Mouse (Mus musculus): Measurements from ENCODE around the gene Lrp2bp. TPM values are rescaled to one million over a fixed set of nuclear protein-coding genes. Genes with fewer than 3 reads are reported as not detected.

Lrp2bp gene
- total RNA-seq (2015): not detected in 2 replicates
- total RNA-seq (2017): not detected in 2 replicates

- no peak for ATAC-seq (replicated peaks; ENCODE audit: poor library complexity)
Measured at GRCm38 (mm10) chr8:45999138-45999783, at the start of gene Lrp2bp. Lrp2bp (plus strand) TSS chr8:45999303.

- no peak for ATAC-seq (replicated peaks; ENCODE audit: poor library complexity)
Measured at GRCm38 (mm10) chr8:45950622-45951021, 48.5 kb upstream of the Lrp2bp start.

- no peak for ATAC-seq (replicated peaks; ENCODE audit: poor library complexity)
Measured at GRCm38 (mm10) chr8:45970894-45971293, 28.2 kb upstream of the Lrp2bp start.

- no peak for ATAC-seq (replicated peaks; ENCODE audit: poor library complexity)
Measured at GRCm38 (mm10) chr8:45973988-45974505, 25.1 kb upstream of the Lrp2bp start.

GRCm38 (mm10) chr8:45975126-45975836 lies 23.8 kb upstream of the Lrp2bp start, which contains the start of the genes 1700029J07Rik and Ufsp2:
1700029J07Rik (minus strand) TSS chr8:45975252.
Ufsp2 (plus strand) TSS chr8:45975528.
- ATAC-seq (replicated peaks; ENCODE audit: poor library complexity): peak; percentile 94

- peak; percentile 51 for ATAC-seq (replicated peaks; ENCODE audit: poor library complexity)
Measured at GRCm38 (mm10) chr8:45975837-45976468, 23.1 kb upstream of the Lrp2bp start.

GRCm38 (mm10) chr8:45986665-45987064 lies 12.4 kb upstream of the Lrp2bp start:
- ATAC-seq (replicated peaks; ENCODE audit: poor library complexity): no peak

- ATAC-seq (replicated peaks; ENCODE audit: poor library complexity): peak; percentile 64; the same call in 1 of the 2 replicates
Measured at GRCm38 (mm10) chr8:45988189-45988588, 10.9 kb upstream of the Lrp2bp start.

GRCm38 (mm10) chr8:45990631-45991310 lies 8.3 kb upstream of the Lrp2bp start:
- peak; percentile 54; the same call in 1 of the 2 replicates for ATAC-seq (replicated peaks; ENCODE audit: poor library complexity)

- peak; percentile 82 for ATAC-seq (replicated peaks; ENCODE audit: poor library complexity)
Measured at GRCm38 (mm10) chr8:45994111-45994510, 5.0 kb upstream of the Lrp2bp start.

- ATAC-seq (replicated peaks; ENCODE audit: poor library complexity): no peak
Measured at GRCm38 (mm10) chr8:45995576-45995975, 3.5 kb upstream of the Lrp2bp start.

- no peak for ATAC-seq (replicated peaks; ENCODE audit: poor library complexity)
Measured at GRCm38 (mm10) chr8:45998228-45998627, 875 bp upstream of the Lrp2bp start.

- peak; percentile 95 for ATAC-seq (replicated peaks; ENCODE audit: poor library complexity)
Measured at GRCm38 (mm10) chr8:45999784-46000705, 942 bp downstream of the Lrp2bp start.

- ATAC-seq (replicated peaks; ENCODE audit: poor library complexity): no peak
Measured at GRCm38 (mm10) chr8:46005596-46005995, 6.5 kb downstream of the Lrp2bp start, which contains the start of gene Ankrd37. Ankrd37 (minus strand) TSS chr8:46005707.

GRCm38 (mm10) chr8:46007050-46007672 lies 8.1 kb downstream of the Lrp2bp start:
- no peak for ATAC-seq (replicated peaks; ENCODE audit: poor library complexity)

GRCm38 (mm10) chr8:46010306-46010705 lies 11.2 kb downstream of the Lrp2bp start:
- no peak for ATAC-seq (replicated peaks; ENCODE audit: poor library complexity)

GRCm38 (mm10) chr8:46010746-46011680 lies 11.9 kb downstream of the Lrp2bp start:
- ATAC-seq (replicated peaks; ENCODE audit: poor library complexity): no peak

GRCm38 (mm10) chr8:46022203-46022602 lies 23.1 kb downstream of the Lrp2bp start:
- no peak for ATAC-seq (replicated peaks; ENCODE audit: poor library complexity)

Measured in megakaryocyte progenitor cell, adult 5-6 weeks (primary cell).